Comparison of ENCODE assay signal across 28 mouse cellular contexts in genomic region chr1:124369604-124370003, GRCm38 (mm10).
DNase-seq lines count a peak whose midpoint lies in the region; ATAC-seq lines count a peak whose summit lies in the region.
"Had no signal": no experiment of that assay in that cellular context is flagged by ENCODE, and none has a peak within 500 bp of the region (broad histone marks: within the 10 kb centered on the region; RNA-seq: fewer than 3 reads in every experiment).

No protein-coding gene starts in this region.

- no peak overlapping the region for H3K9ac ChIP-seq in neural tube, embryonic 15.5 days (replicated peaks)
- H3K9ac ChIP-seq in neural tube, embryonic 11.5 days (ENCODE audit: low read length), result no peak overlapping the region
- H3K9ac ChIP-seq: embryonic facial prominence, embryonic 12.5 days; limb, embryonic 12.5 days; liver, embryonic 15.5 days; lung, embryonic 14.5 days; neural tube, embryonic 13.5 days; stomach, embryonic 15.5 days had no signal

- peak; percentile 17 for DNase-seq in layer of hippocampus, adult 11-12 months (ENCODE audit: low spot score)
- no peak for DNase-seq in layer of hippocampus, adult 8-10 months (ENCODE audit: low spot score in 2 of 2)
- peak; percentile 15 for DNase-seq in neural tube, embryonic 10.5 days (ENCODE audit: extremely low spot score, low spot score)
- peak; percentile 5 for DNase-seq in embryo, embryonic 10.5 days (ENCODE audit: low spot score)
- DNase-seq in neural tube, embryonic 11.5 days (ENCODE audit: low spot score), result peak; percentile 25
- no peak for DNase-seq in kidney, adult 8-10 months
- DNase-seq: adrenal gland, postnatal 14 days; cerebellum, adult 18-20 months; cerebellum, postnatal 10 days; gastrocnemius, adult 2 months; gastrocnemius, postnatal 36 days; kidney, adult 18-20 months; kidney, postnatal 36 days; lung, embryonic 14.5 days; lung, postnatal 14 days; thymus, postnatal 14 days had no signal

- no peaks in the 10 kb centered on the region for H3K9me3 ChIP-seq in neural tube, embryonic 15.5 days (replicated peaks)
- no peaks in the 10 kb centered on the region for H3K9me3 ChIP-seq in neural tube, embryonic 11.5 days (ENCODE audit: control insufficient read depth, low read length)
- H3K9me3 ChIP-seq: embryonic facial prominence, embryonic 12.5 days; limb, embryonic 12.5 days; liver, embryonic 15.5 days; neural tube, embryonic 13.5 days; stomach, embryonic 15.5 days had no signal

- H3K4me2 ChIP-seq in neural tube, embryonic 15.5 days, result no peak overlapping the region
- H3K4me2 ChIP-seq in neural tube, embryonic 11.5 days (ENCODE audit: low read depth), result no peak overlapping the region
- H3K4me2 ChIP-seq: embryonic facial prominence, embryonic 12.5 days; limb, embryonic 12.5 days; liver, embryonic 15.5 days; lung, embryonic 14.5 days; midbrain, embryonic 11.5 days; neural tube, embryonic 13.5 days; stomach, embryonic 15.5 days had no signal

- no peaks in the 10 kb centered on the region for H3K36me3 ChIP-seq in neural tube, embryonic 15.5 days
- no peaks in the 10 kb centered on the region for H3K36me3 ChIP-seq in neural tube, embryonic 11.5 days (ENCODE audit: control insufficient read depth, insufficient read depth, low read length)
- H3K36me3 ChIP-seq: embryonic facial prominence, embryonic 12.5 days; limb, embryonic 12.5 days; liver, embryonic 15.5 days; neural tube, embryonic 13.5 days; stomach, embryonic 15.5 days had no signal

- H3K4me1 ChIP-seq in neural tube, embryonic 15.5 days, result peaks cover 3% of the 10 kb centered on the region; the same call in 1 of the 2 replicates
- no peaks in the 10 kb centered on the region for H3K4me1 ChIP-seq in neural tube, embryonic 11.5 days (ENCODE audit: control insufficient read depth, insufficient read depth, low read length)
- H3K4me1 ChIP-seq: embryonic facial prominence, embryonic 12.5 days; limb, embryonic 12.5 days; liver, embryonic 15.5 days; neural tube, embryonic 13.5 days; stomach, embryonic 15.5 days had no signal

- 28% methylated on average over 4 of the region's 4 CpGs for WGBS in neural tube, embryonic 15.5 days
- WGBS in neural tube, embryonic 11.5 days, result 22% methylated on average over 4 of the region's 4 CpGs

- no peak overlapping the region for H3K4me3 ChIP-seq in neural tube, embryonic 15.5 days (replicated peaks)
- H3K4me3 ChIP-seq in neural tube, embryonic 11.5 days (ENCODE audit: low read depth, low read length), result no peak overlapping the region
- H3K4me3 ChIP-seq: embryonic facial prominence, embryonic 12.5 days; gastrocnemius, adult 2 months; heart, adult 2 months; limb, embryonic 12.5 days; liver, embryonic 15.5 days; neural tube, embryonic 13.5 days; stomach, embryonic 15.5 days had no signal

- ATAC-seq in neural tube, embryonic 15.5 days (ENCODE audit: low FRiP score), result no peak
- no peak for ATAC-seq in neural tube, embryonic 11.5 days (ENCODE audit: insufficient read depth, low FRiP score, low TSS enrichment)
- ATAC-seq: CD4-positive, CD25-positive, alpha-beta regulatory T cell, adult 4 months; forebrain, embryonic 14.5 days; hindbrain, embryonic 16.5 days; midbrain, embryonic 16.5 days had no signal

- H3K27ac ChIP-seq in neural tube, embryonic 15.5 days (replicated peaks), result no peak overlapping the region
- no peak overlapping the region for H3K27ac ChIP-seq in neural tube, embryonic 11.5 days (ENCODE audit: low read depth, low read length)
- H3K27ac ChIP-seq: embryonic facial prominence, embryonic 12.5 days; gastrocnemius, adult 2 months; heart, adult 2 months; limb, embryonic 12.5 days; liver, embryonic 15.5 days; neural tube, embryonic 13.5 days; stomach, embryonic 15.5 days had no signal

- no peaks in the 10 kb centered on the region for H3K27me3 ChIP-seq in neural tube, embryonic 15.5 days (replicated peaks)
- no peaks in the 10 kb centered on the region for H3K27me3 ChIP-seq in neural tube, embryonic 11.5 days (ENCODE audit: control insufficient read depth, insufficient read depth, low read length)
- H3K27me3 ChIP-seq: embryonic facial prominence, embryonic 12.5 days; limb, embryonic 12.5 days; liver, embryonic 15.5 days; neural tube, embryonic 13.5 days; stomach, embryonic 15.5 days had no signal

Comparison
In these comparisons a context has a peak if more than half of its experiments do, and no peak if none do; other contexts are left out.
1. DNase-seq: peak in layer of hippocampus, adult 11-12 months (single experiment), neural tube, embryonic 10.5 days (single experiment), embryo, embryonic 10.5 days (single experiment) and neural tube, embryonic 11.5 days (single experiment); none in layer of hippocampus, adult 8-10 months (0 of 2) and kidney, adult 8-10 months (0 of 2).